Mouse (Mus musculus): ENCODE results near the gene Gm6592. TPM values are rescaled to one million over a fixed set of nuclear protein-coding genes. Genes with fewer than 3 reads are reported as not detected.
A peak's percentile ranks its signal among the peaks of the same experiment; 100 is the strongest.
"Not testable (repeated sequence)": the region's sequence is repeated elsewhere in the genome, so short reads cannot be mapped to it uniquely, and the experiment has no call there.

Gene Gm6592
- not detected in 2 replicates for polyA plus RNA-seq (2014; fragmentation: Nextera tagmentation; extraction: Ambion mirVana)

DNA sequence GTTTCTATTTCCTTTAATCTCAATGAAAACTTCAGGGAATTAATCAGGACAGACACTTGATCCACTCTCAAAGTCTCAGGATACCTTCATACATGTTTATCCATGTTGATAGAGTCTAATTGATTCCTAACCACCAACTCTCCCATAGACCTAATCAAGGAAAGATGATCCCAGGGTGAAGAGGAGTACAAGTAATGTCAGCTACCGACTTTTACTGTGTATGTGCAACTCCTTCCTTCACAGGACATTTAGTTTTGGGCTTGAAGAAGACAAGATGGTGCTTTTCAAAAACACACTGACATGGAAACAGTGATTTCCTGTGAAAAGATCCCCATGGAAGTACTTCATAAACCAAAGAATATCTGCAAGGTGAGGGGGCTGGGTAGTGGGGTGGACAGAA is at the start of gene Gm6592:
Gene Gm6592, plus strand, starts transcription at position 301 of the 400 bp plus-strand sequence.
- no peaks in the 10 kb centered on the region for H3K4me1 ChIP-seq (ENCODE audit: control insufficient read depth, insufficient read depth, low read length)
- H3K9me3 ChIP-seq (replicated peaks; ENCODE audit: control insufficient read depth, low read length), result no peaks in the 10 kb centered on the region
- H3K36me3 ChIP-seq (ENCODE audit: control insufficient read depth, insufficient read depth, low read length), result no peaks in the 10 kb centered on the region
- H3K27me3 ChIP-seq (ENCODE audit: control insufficient read depth, insufficient read depth, low read length), result no peaks in the 10 kb centered on the region
- H3K9ac ChIP-seq (ENCODE audit: low read depth, low read length), result no peak within 1 kb of the TSS
- no peak for ATAC-seq (replicated peaks; ENCODE audit: insufficient number of reproducible peaks, low FRiP score, low TSS enrichment)
- no peak within 1 kb of the TSS for H3K4me2 ChIP-seq
- no peak within 1 kb of the TSS for H3K4me3 ChIP-seq (ENCODE audit: low read depth, low read length)
- no peak within 1 kb of the TSS for H3K27ac ChIP-seq (ENCODE audit: low read depth, low read length)
- WGBS (ENCODE audit: insufficient replicate concordance), result 50% methylated on average over 1 of the region's 1 CpGs

- not testable (repeated sequence) for H3K9me3 ChIP-seq (replicated peaks; ENCODE audit: control insufficient read depth, low read length); H3K27ac ChIP-seq (ENCODE audit: low read depth, low read length); H3K4me2 ChIP-seq; H3K4me3 ChIP-seq (ENCODE audit: low read depth, low read length); H3K27me3 ChIP-seq (ENCODE audit: control insufficient read depth, insufficient read depth, low read length); H3K36me3 ChIP-seq (ENCODE audit: control insufficient read depth, insufficient read depth, low read length); H3K4me1 ChIP-seq (ENCODE audit: control insufficient read depth, insufficient read depth, low read length); ATAC-seq (replicated peaks; ENCODE audit: insufficient number of reproducible peaks, low FRiP score, low TSS enrichment); H3K9ac ChIP-seq (ENCODE audit: low read depth, low read length)
- 67% methylated on average over 4 of the region's 4 CpGs for WGBS (ENCODE audit: insufficient replicate concordance)
Measured at GRCm38 (mm10) chrX:8803391-8803790, 40.4 kb upstream of the Gm6592 start, which contains the start of gene Ssxb5. Gene Ssxb5, plus strand, starts transcription at chrX:8803691.

GRCm38 (mm10) chrX:8832043-8832442 is 11.8 kb upstream of the Gm6592 start:
- Histone ChIP-seq H3K36me3 (ENCODE audit: control insufficient read depth, insufficient read depth, low read length) (no peaks in the 10 kb centered on the region), H3K4me1 (ENCODE audit: control insufficient read depth, insufficient read depth, low read length) (no peaks in the 10 kb centered on the region), H3K9ac (ENCODE audit: low read depth, low read length) (no peak overlapping the region), H3K27ac (ENCODE audit: low read depth, low read length) (no peak overlapping the region), H3K27me3 (ENCODE audit: control insufficient read depth, insufficient read depth, low read length) (no peaks in the 10 kb centered on the region), H3K4me2 (no peak overlapping the region), H3K9me3 (replicated peaks; ENCODE audit: control insufficient read depth, low read length) (no peaks in the 10 kb centered on the region), H3K4me3 (ENCODE audit: low read depth, low read length) (no peak overlapping the region)
- no peak for ATAC-seq (replicated peaks; ENCODE audit: insufficient number of reproducible peaks, low FRiP score, low TSS enrichment)

- no peaks in the 10 kb centered on the region for H3K9me3 ChIP-seq (replicated peaks; ENCODE audit: control insufficient read depth, low read length)
- no peak overlapping the region for H3K27ac ChIP-seq (ENCODE audit: low read depth, low read length)
- WGBS (ENCODE audit: insufficient replicate concordance), result 85% methylated on average over 10 of the region's 10 CpGs
- H3K4me2 ChIP-seq, result no peak overlapping the region
- H3K4me3 ChIP-seq (ENCODE audit: low read depth, low read length), result no peak overlapping the region
- no peaks in the 10 kb centered on the region for H3K27me3 ChIP-seq (ENCODE audit: control insufficient read depth, insufficient read depth, low read length)
- no peak for ATAC-seq (replicated peaks; ENCODE audit: insufficient number of reproducible peaks, low FRiP score, low TSS enrichment)
- H3K36me3 ChIP-seq (ENCODE audit: control insufficient read depth, insufficient read depth, low read length), result no peaks in the 10 kb centered on the region
- H3K4me1 ChIP-seq (ENCODE audit: control insufficient read depth, insufficient read depth, low read length), result no peaks in the 10 kb centered on the region
- no peak overlapping the region for H3K9ac ChIP-seq (ENCODE audit: low read depth, low read length)
Measured at GRCm38 (mm10) chrX:8852486-8852885, 8.7 kb downstream of the Gm6592 start.

- H3K27ac ChIP-seq (ENCODE audit: low read depth, low read length), result not testable (repeated sequence)
Measured at GRCm38 (mm10) chrX:8864331-8864730, 20.5 kb downstream of the Gm6592 start.

DNA sequence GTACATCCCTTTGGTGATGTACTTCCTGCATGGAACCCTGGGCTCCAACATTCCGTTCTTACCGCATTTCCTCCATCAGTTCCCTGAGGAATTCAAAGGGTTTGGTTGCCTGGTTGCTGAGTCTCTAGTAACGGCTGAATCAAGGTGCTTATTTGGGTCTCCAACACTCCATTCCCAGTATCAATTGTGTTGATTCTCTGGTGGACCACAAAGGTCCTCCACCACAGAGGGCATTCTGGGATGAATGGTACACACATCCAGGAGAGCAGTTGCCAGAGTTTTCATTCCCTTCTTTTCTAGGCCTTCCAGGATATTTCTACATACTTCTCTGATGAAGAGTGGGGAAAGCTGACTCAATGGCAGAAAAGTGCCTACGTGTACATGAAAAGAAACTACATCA is 30.2 kb downstream of the Gm6592 start, which contains the start of gene Gm5751:
Gene Gm5751, plus strand, starts transcription at position 301 of the 400 bp plus-strand sequence.
- H3K27ac ChIP-seq (ENCODE audit: low read depth, low read length); H3K4me1 ChIP-seq (ENCODE audit: control insufficient read depth, insufficient read depth, low read length); H3K36me3 ChIP-seq (ENCODE audit: control insufficient read depth, insufficient read depth, low read length); ATAC-seq (replicated peaks; ENCODE audit: insufficient number of reproducible peaks, low FRiP score, low TSS enrichment); H3K9ac ChIP-seq (ENCODE audit: low read depth, low read length); H3K27me3 ChIP-seq (ENCODE audit: control insufficient read depth, insufficient read depth, low read length); H3K4me2 ChIP-seq; H3K4me3 ChIP-seq (ENCODE audit: low read depth, low read length); H3K9me3 ChIP-seq (replicated peaks; ENCODE audit: control insufficient read depth, low read length): not testable (repeated sequence)
- 78% methylated on average over 3 of the region's 4 CpGs for whole genome bisulfite sequencing (ENCODE audit: insufficient replicate concordance)

More at GRCm38 (mm10) chrX:8864331-8864730, 20.5 kb downstream of the Gm6592 start:
- not testable (repeated sequence) for H3K4me3 ChIP-seq (ENCODE audit: low read depth, low read length); ATAC-seq (replicated peaks; ENCODE audit: insufficient number of reproducible peaks, low FRiP score, low TSS enrichment); H3K9me3 ChIP-seq (replicated peaks; ENCODE audit: control insufficient read depth, low read length); H3K36me3 ChIP-seq (ENCODE audit: control insufficient read depth, insufficient read depth, low read length); H3K4me1 ChIP-seq (ENCODE audit: control insufficient read depth, insufficient read depth, low read length); H3K9ac ChIP-seq (ENCODE audit: low read depth, low read length); H3K27me3 ChIP-seq (ENCODE audit: control insufficient read depth, insufficient read depth, low read length); H3K4me2 ChIP-seq
- 4% methylated on average over 3 of the region's 3 CpGs for WGBS (ENCODE audit: insufficient replicate concordance)

GRCm38 (mm10) chrX:8884336-8884735 is 40.5 kb downstream of the Gm6592 start:
- Histone ChIP-seq H3K27me3 (ENCODE audit: control insufficient read depth, insufficient read depth, low read length) (no peaks in the 10 kb centered on the region), H3K4me1 (ENCODE audit: control insufficient read depth, insufficient read depth, low read length) (no peaks in the 10 kb centered on the region), H3K9ac (ENCODE audit: low read depth, low read length) (no peak overlapping the region), H3K27ac (ENCODE audit: low read depth, low read length) (no peak overlapping the region), H3K36me3 (ENCODE audit: control insufficient read depth, insufficient read depth, low read length) (no peaks in the 10 kb centered on the region), H3K9me3 (replicated peaks; ENCODE audit: control insufficient read depth, low read length) (no peaks in the 10 kb centered on the region), H3K4me3 (ENCODE audit: low read depth, low read length) (no peak overlapping the region), H3K4me2 (no peak overlapping the region)
- 56% methylated on average over 4 of the region's 4 CpGs for WGBS (ENCODE audit: insufficient replicate concordance)
- ATAC-seq (replicated peaks; ENCODE audit: insufficient number of reproducible peaks, low FRiP score, low TSS enrichment), result no peak

- no peaks in the 10 kb centered on the region for H3K4me1 ChIP-seq (ENCODE audit: control insufficient read depth, insufficient read depth, low read length)
- no peak for ATAC-seq (replicated peaks; ENCODE audit: insufficient number of reproducible peaks, low FRiP score, low TSS enrichment)
- H3K27me3 ChIP-seq (ENCODE audit: control insufficient read depth, insufficient read depth, low read length), result 0 out of 2 replicates have a peak, but pooled peaks cover 4% of the 10 kb centered on the region
- no peak overlapping the region for H3K27ac ChIP-seq (ENCODE audit: low read depth, low read length)
- peak overlapping the region; percentile 63 for H3K9ac ChIP-seq (ENCODE audit: low read depth, low read length)
- peak overlapping the region; percentile 74 for H3K4me2 ChIP-seq
- peak overlapping the region; percentile 44 for H3K4me3 ChIP-seq (ENCODE audit: low read depth, low read length)
- no peaks in the 10 kb centered on the region for H3K36me3 ChIP-seq (ENCODE audit: control insufficient read depth, insufficient read depth, low read length)
- WGBS (ENCODE audit: insufficient replicate concordance), result 42% methylated on average over 4 of the region's 9 CpGs
- no peaks in the 10 kb centered on the region for H3K9me3 ChIP-seq (replicated peaks; ENCODE audit: control insufficient read depth, low read length)
Measured at GRCm38 (mm10) chrX:8891975-8892342, 48.2 kb downstream of the Gm6592 start.

GRCm38 (mm10) chrX:8892343-8893155 is 48.8 kb downstream of the Gm6592 start, which contains the start of gene B630019K06Rik:
Gene B630019K06Rik, plus strand, starts transcription at chrX:8892382.
- peak within 1 kb of the TSS; percentile 50 for H3K27ac ChIP-seq (ENCODE audit: low read depth, low read length)

More at GRCm38 (mm10) chrX:8892343-8893155, 48.8 kb downstream of the Gm6592 start, which contains the start of gene B630019K06Rik:
- H3K36me3 ChIP-seq (ENCODE audit: control insufficient read depth, insufficient read depth, low read length), result no peaks in the 10 kb centered on the region
- 0 out of 2 replicates have a peak, but pooled peaks cover 4% of the 10 kb centered on the region for H3K27me3 ChIP-seq (ENCODE audit: control insufficient read depth, insufficient read depth, low read length)
- 15% methylated on average over 52 of the region's 95 CpGs for WGBS (ENCODE audit: insufficient replicate concordance)
- peak; percentile 80 for ATAC-seq (replicated peaks; ENCODE audit: insufficient number of reproducible peaks, low FRiP score, low TSS enrichment)
- H3K4me3 ChIP-seq (ENCODE audit: low read depth, low read length), result peak within 1 kb of the TSS; percentile 44
- no peaks in the 10 kb centered on the region for H3K4me1 ChIP-seq (ENCODE audit: control insufficient read depth, insufficient read depth, low read length)
- no peaks in the 10 kb centered on the region for H3K9me3 ChIP-seq (replicated peaks; ENCODE audit: control insufficient read depth, low read length)
- H3K4me2 ChIP-seq, result peak within 1 kb of the TSS; percentile 74
- H3K9ac ChIP-seq (ENCODE audit: low read depth, low read length), result peak within 1 kb of the TSS; percentile 63

Measured in heart, embryonic 11.5 days (tissue).